Mouse (Mus musculus): Measurements from ENCODE around the gene Olfr1367. TPM values are rescaled to one million over a fixed set of nuclear protein-coding genes. Genes with fewer than 3 reads are reported as not detected.
A peak's percentile ranks its signal among the peaks of the same experiment; 100 is the strongest.
"Not testable (repeated sequence)": the region's sequence is repeated elsewhere in the genome, so short reads cannot be mapped to it uniquely, and the experiment has no call there.

Olfr1367 gene
- polyA plus RNA-seq, 1 experiment from 2014 or later = not detected

- peak overlapping the region; percentile 47 for H3K4me3 ChIP-seq
- no peaks in the 10 kb centered on the region for H3K9me3 ChIP-seq
- 7% methylated on average over 4 of the region's 4 CpGs for WGBS
- H3K4me2 ChIP-seq = peak overlapping the region; percentile 63
- H3K4me1 ChIP-seq = peaks cover 8% of the 10 kb centered on the region
- ATAC-seq (ENCODE audit: insufficient number of reproducible peaks, insufficient read depth, low FRiP score, low TSS enrichment, low read depth) = no peak
- no peak overlapping the region for H3K27ac ChIP-seq
- H3K9ac ChIP-seq = no peak overlapping the region
- H3K27me3 ChIP-seq = peaks cover 14% of the 10 kb centered on the region
- no peaks in the 10 kb centered on the region for H3K36me3 ChIP-seq
These were observed 20.5 kb upstream of the Olfr1367 start for GRCm38 (mm10) chr13:21326191-21326590.

DNA sequence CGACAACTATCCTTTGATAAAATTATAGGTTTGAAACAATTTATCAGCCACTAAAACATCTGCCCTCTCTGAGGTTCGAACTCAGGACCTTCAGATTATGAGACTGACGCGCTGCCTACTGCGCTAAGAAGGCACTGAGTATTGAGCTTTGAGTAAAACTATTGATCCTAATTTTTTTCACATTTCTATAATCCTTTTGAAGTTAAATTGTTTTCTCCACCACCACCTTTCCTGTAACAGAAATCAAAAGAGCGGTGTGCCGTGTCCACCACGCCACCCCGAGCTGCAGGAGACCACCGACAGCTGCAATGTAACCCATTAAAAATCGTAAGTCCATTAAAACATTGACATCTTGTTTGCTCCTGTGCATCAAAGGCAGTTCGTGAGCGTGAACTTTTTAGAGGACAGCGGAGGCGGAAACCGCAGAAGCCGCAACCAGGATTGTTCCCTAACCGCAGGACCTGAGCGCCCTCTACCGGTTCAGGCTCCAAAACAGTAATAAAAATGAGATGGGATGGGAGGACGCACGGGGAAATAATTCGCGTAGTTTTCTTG, 20.0 kb upstream of the Olfr1367 start:
- Histone ChIP-seq H3K27me3 (peaks cover 11% of the 10 kb centered on the region), H3K4me2 (peak overlapping the region; percentile 63), H3K27ac (no peak overlapping the region), H3K9ac (peak overlapping the region; percentile 41; the same call in 1 of the 2 replicates), H3K36me3 (no peaks in the 10 kb centered on the region), H3K4me3 (peak overlapping the region; percentile 47), H3K9me3 (no peaks in the 10 kb centered on the region), H3K4me1 (peaks cover 8% of the 10 kb centered on the region)
- under 1% methylated on average over 24 of the region's 24 CpGs for WGBS
- ATAC-seq (ENCODE audit: insufficient number of reproducible peaks, insufficient read depth, low FRiP score, low TSS enrichment, low read depth) = 0 out of 2 replicates have a peak, but pooled peaks have one; percentile 62

- H3K36me3 ChIP-seq = no peaks in the 10 kb centered on the region
- WGBS = under 1% methylated on average over 9 of the region's 9 CpGs
- H3K27me3 ChIP-seq = peaks cover 7% of the 10 kb centered on the region
- peak overlapping the region; percentile 47 for H3K4me3 ChIP-seq
- peaks cover 4% of the 10 kb centered on the region for H3K4me1 ChIP-seq
- no peaks in the 10 kb centered on the region for H3K9me3 ChIP-seq
- peak overlapping the region; percentile 41 for H3K9ac ChIP-seq
- peak overlapping the region; percentile 63 for H3K4me2 ChIP-seq
- ATAC-seq (ENCODE audit: insufficient number of reproducible peaks, insufficient read depth, low FRiP score, low TSS enrichment, low read depth) = no peak
- no peak overlapping the region for H3K27ac ChIP-seq
These were observed 19.3 kb upstream of the Olfr1367 start for GRCm38 (mm10) chr13:21327424-21327823.

GRCm38 (mm10) chr13:21350593-21350992, 3.9 kb downstream of the Olfr1367 start:
- Histone ChIP-seq H3K4me3 (no peak overlapping the region), H3K4me1 (no peaks in the 10 kb centered on the region), H3K9ac (no peak overlapping the region), H3K27me3 (no peaks in the 10 kb centered on the region), H3K36me3 (no peaks in the 10 kb centered on the region), H3K4me2 (no peak overlapping the region), H3K9me3 (no peaks in the 10 kb centered on the region), H3K27ac (no peak overlapping the region)
- no peak for ATAC-seq (ENCODE audit: insufficient number of reproducible peaks, insufficient read depth, low FRiP score, low TSS enrichment, low read depth)

DNA sequence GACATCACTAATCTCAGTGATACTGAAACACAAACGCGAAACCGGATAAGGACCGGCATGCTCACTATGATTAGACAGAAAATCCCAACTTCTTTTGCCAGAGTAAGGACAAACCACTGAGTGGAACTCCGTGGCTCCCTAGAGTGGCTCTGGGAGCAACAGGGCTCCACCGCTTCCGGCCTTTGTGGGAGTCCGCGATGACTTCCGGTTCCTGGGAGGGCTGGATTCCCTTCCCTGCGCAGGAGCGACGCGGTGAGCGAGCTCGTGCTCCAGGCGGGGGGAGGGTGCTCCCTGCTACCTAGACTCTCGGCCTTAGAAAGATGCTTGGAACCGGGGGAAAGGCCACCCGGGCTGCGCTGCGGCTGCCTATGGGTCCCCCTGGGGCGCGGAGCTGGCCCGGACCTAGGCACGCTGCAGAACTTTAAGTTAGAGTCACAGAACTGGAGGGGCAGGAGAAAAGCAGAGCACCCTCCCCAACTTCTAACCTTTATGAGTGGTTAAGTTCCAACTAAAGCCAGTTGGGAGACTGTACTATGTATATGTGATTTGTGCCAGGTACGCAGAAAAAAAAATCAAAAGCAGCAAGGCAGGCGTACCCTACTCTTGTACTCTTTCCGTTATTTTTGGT, 16.0 kb downstream of the Olfr1367 start, which contains the start of gene Zscan12:
Gene Zscan12 (plus strand): TSS at position 200 of the 628 bp plus-strand sequence.
- Histone ChIP-seq H3K4me1 (peaks cover 17% of the 10 kb centered on the region), H3K4me2 (peak within 1 kb of the TSS; percentile 63), H3K9ac (peak within 1 kb of the TSS; percentile 87), H3K9me3 (no peaks in the 10 kb centered on the region), H3K27ac (peak within 1 kb of the TSS; percentile 60; the same call in 1 of the 2 replicates), H3K4me3 (peak within 1 kb of the TSS; percentile 64), H3K27me3 (no peaks in the 10 kb centered on the region), H3K36me3 (peaks cover 16% of the 10 kb centered on the region)
- ATAC-seq (ENCODE audit: insufficient number of reproducible peaks, insufficient read depth, low FRiP score, low TSS enrichment, low read depth) = peak; percentile 97
- under 1% methylated on average over 29 of the region's 29 CpGs for WGBS

DNA sequence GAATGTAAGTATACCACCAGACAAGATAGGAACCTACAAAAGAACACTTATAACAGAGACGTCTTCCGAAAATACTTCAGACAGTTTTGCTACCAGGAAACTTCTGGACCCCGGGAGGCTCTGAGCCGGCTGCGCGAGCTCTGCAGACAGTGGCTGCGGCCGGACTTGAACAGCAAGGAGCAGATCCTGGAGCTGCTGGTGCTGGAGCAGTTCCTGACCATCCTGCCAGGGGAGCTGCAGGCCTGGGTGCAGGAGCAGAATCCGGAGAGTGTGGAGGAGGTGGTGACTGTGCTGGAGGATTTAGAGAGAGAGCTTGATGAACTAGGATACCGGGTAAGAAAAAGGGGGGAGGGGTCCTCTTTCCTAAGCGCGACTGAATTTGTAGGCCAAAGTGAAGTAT, 17.0 kb downstream of the Olfr1367 start:
- Histone ChIP-seq H3K4me1 (peaks cover 17% of the 10 kb centered on the region), H3K9me3 (no peaks in the 10 kb centered on the region), H3K9ac (peak overlapping the region; percentile 62), H3K4me2 (peak overlapping the region; percentile 63), H3K36me3 (peaks cover 20% of the 10 kb centered on the region), H3K27me3 (no peaks in the 10 kb centered on the region), H3K27ac (no peak overlapping the region), H3K4me3 (peak overlapping the region; percentile 64)
- ATAC-seq (ENCODE audit: insufficient number of reproducible peaks, insufficient read depth, low FRiP score, low TSS enrichment, low read depth) = no peak
- WGBS = 60% methylated on average over 12 of the region's 12 CpGs

- no peak overlapping the region for H3K27ac ChIP-seq
- WGBS = 58% methylated on average over 6 of the region's 6 CpGs
These were observed 19.9 kb downstream of the Olfr1367 start for GRCm38 (mm10) chr13:21366635-21367034.

GRCm38 (mm10) chr13:21372700-21373099, 26.0 kb downstream of the Olfr1367 start:
- H3K9me3 ChIP-seq = no peaks in the 10 kb centered on the region

More at GRCm38 (mm10) chr13:21366635-21367034, 19.9 kb downstream of the Olfr1367 start:
- no peak for ATAC-seq (ENCODE audit: insufficient number of reproducible peaks, insufficient read depth, low FRiP score, low TSS enrichment, low read depth)
- Histone ChIP-seq H3K36me3 (peaks cover 48% of the 10 kb centered on the region), H3K27me3 (no peaks in the 10 kb centered on the region), H3K4me1 (peaks cover 17% of the 10 kb centered on the region), H3K4me2 (no peak overlapping the region), H3K4me3 (no peak overlapping the region), H3K9me3 (no peaks in the 10 kb centered on the region), H3K9ac (no peak overlapping the region)

GRCm38 (mm10) chr13:21377773-21378172, 31.1 kb downstream of the Olfr1367 start:
- no peaks in the 10 kb centered on the region for H3K9me3 ChIP-seq
- H3K9ac ChIP-seq = no peak overlapping the region
- H3K27me3 ChIP-seq = no peaks in the 10 kb centered on the region
- ATAC-seq (ENCODE audit: insufficient number of reproducible peaks, insufficient read depth, low FRiP score, low TSS enrichment, low read depth) = no peak
- 85% methylated on average over 2 of the region's 2 CpGs for whole genome bisulfite sequencing
- no peak overlapping the region for H3K4me2 ChIP-seq
- H3K36me3 ChIP-seq = no peaks in the 10 kb centered on the region
- no peak overlapping the region for H3K27ac ChIP-seq
- H3K4me3 ChIP-seq = no peak overlapping the region
- H3K4me1 ChIP-seq = no peaks in the 10 kb centered on the region

More at GRCm38 (mm10) chr13:21372700-21373099, 26.0 kb downstream of the Olfr1367 start:
- H3K27me3 ChIP-seq = no peaks in the 10 kb centered on the region
- no peaks in the 10 kb centered on the region for H3K4me1 ChIP-seq
- WGBS = 90% methylated on average over 2 of the region's 2 CpGs
- H3K4me3 ChIP-seq = no peak overlapping the region
- H3K27ac ChIP-seq = no peak overlapping the region
- peaks cover 33% of the 10 kb centered on the region for H3K36me3 ChIP-seq
- no peak for ATAC-seq (ENCODE audit: insufficient number of reproducible peaks, insufficient read depth, low FRiP score, low TSS enrichment, low read depth)
- no peak overlapping the region for H3K9ac ChIP-seq
- H3K4me2 ChIP-seq = no peak overlapping the region

GRCm38 (mm10) chr13:21395211-21395610, 48.5 kb downstream of the Olfr1367 start:
- Histone ChIP-seq H3K4me3 (no peak overlapping the region), H3K36me3 (peaks cover 79% of the 10 kb centered on the region), H3K9me3 (peaks cover 2% of the 10 kb centered on the region), H3K27me3 (no peaks in the 10 kb centered on the region), H3K27ac (no peak overlapping the region), H3K4me1 (no peaks in the 10 kb centered on the region), H3K9ac (no peak overlapping the region), H3K4me2 (no peak overlapping the region)
- no peak for ATAC-seq (ENCODE audit: insufficient number of reproducible peaks, insufficient read depth, low FRiP score, low TSS enrichment, low read depth)
- WGBS = 90% methylated on average over 1 of the region's 1 CpGs

DNA sequence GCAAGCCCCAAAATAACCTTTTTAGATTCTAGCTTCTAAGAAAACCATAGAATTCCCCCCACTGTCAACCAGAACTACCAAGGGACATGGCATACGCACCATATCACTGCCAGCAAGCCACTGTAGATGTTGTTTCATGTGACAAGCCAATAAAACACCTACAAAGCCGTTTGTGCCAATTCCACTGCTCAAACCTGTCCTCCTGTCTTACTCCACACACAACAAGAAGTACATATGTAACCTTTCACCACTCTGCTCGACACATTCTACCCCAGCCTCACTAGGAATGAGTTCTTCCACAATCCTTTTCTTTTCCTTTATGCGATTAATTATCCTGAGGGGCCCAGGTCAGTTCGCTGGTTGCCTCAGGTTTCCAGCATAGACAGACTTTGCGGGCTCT, 48.9 kb downstream of the Olfr1367 start:
- H3K27ac ChIP-seq = no peak overlapping the region
- no peak for ATAC-seq (ENCODE audit: insufficient number of reproducible peaks, insufficient read depth, low FRiP score, low TSS enrichment, low read depth)
- no peak overlapping the region for H3K4me2 ChIP-seq
- H3K9ac ChIP-seq = no peak overlapping the region
- H3K4me3 ChIP-seq = no peak overlapping the region
- no peaks in the 10 kb centered on the region; the same call in 1 of the 2 replicates for H3K9me3 ChIP-seq
- H3K36me3 ChIP-seq = peaks cover 75% of the 10 kb centered on the region
- 90% methylated on average over 6 of the region's 6 CpGs for WGBS
- no peaks in the 10 kb centered on the region for H3K4me1 ChIP-seq
- no peaks in the 10 kb centered on the region for H3K27me3 ChIP-seq

GRCm38 (mm10) chr13:21396048-21396447, 49.3 kb downstream of the Olfr1367 start:
- H3K27ac ChIP-seq; H3K9me3 ChIP-seq; H3K4me1 ChIP-seq; ATAC-seq (ENCODE audit: insufficient number of reproducible peaks, insufficient read depth, low FRiP score, low TSS enrichment, low read depth); H3K4me2 ChIP-seq; H3K4me3 ChIP-seq; H3K27me3 ChIP-seq; H3K9ac ChIP-seq: not testable (repeated sequence)
- WGBS = 91% methylated on average over 18 of the region's 18 CpGs
- peaks cover 71% of the 10 kb centered on the region for H3K36me3 ChIP-seq
